Mouse (Mus musculus): ENCODE results near the gene Pkn2. TPM values are rescaled to one million over a fixed set of nuclear protein-coding genes. Genes with fewer than 3 reads are reported as not detected.
A peak's percentile ranks its signal among the peaks of the same experiment; 100 is the strongest.

The Pkn2 gene
- total and polyA plus RNA-seq, 2 experiments from 2014 or later = 18.4 to 34.5 TPM

GRCm38 (mm10) chr3:142745076-142745475, 136.7 kb downstream of the Pkn2 start:
- Histone ChIP-seq H3K4me1 (ENCODE audit: insufficient read depth) (no peaks in the 10 kb centered on the region), H3K9ac (no peak overlapping the region), H3K9me3 (ENCODE audit: low read length) (no peaks in the 10 kb centered on the region), H3K27me3 (ENCODE audit: insufficient read depth, low read length) (no peaks in the 10 kb centered on the region), H3K36me3 (ENCODE audit: insufficient read depth) (no peaks in the 10 kb centered on the region), H3K27ac (ENCODE audit: low read depth, low read length) (no peak overlapping the region), H3K4me3 (ENCODE audit: low read depth, low read length) (no peak overlapping the region), H3K4me2 (ENCODE audit: low read depth) (no peak overlapping the region)
- DNase-seq (no peak), ATAC-seq (no peak)
- 94% methylated on average over 2 of the region's 2 CpGs for WGBS
- no peak for TF ChIP-seq CTCF (IDR thresholded peaks at IDR 0.05; ENCODE audit: low read depth)

- peak; percentile 70 for DNase-seq
- H3K4me2 ChIP-seq (ENCODE audit: low read depth) = no peak overlapping the region
- no peaks in the 10 kb centered on the region for H3K9me3 ChIP-seq (ENCODE audit: low read length)
- no peak overlapping the region for H3K9ac ChIP-seq
- TF ChIP-seq CTCF (IDR thresholded peaks at IDR 0.05; ENCODE audit: low read depth) = peak; percentile 78
- ATAC-seq = peak; percentile 43; the same call in 1 of the 2 replicates
- no peak overlapping the region for H3K4me3 ChIP-seq (ENCODE audit: low read depth, low read length)
- no peak overlapping the region for H3K27ac ChIP-seq (ENCODE audit: low read depth, low read length)
- no peaks in the 10 kb centered on the region for H3K4me1 ChIP-seq (ENCODE audit: insufficient read depth)
- WGBS = 60% methylated on average over 21 of the region's 21 CpGs
- no peaks in the 10 kb centered on the region for H3K36me3 ChIP-seq (ENCODE audit: insufficient read depth)
- H3K27me3 ChIP-seq (ENCODE audit: insufficient read depth, low read length) = no peaks in the 10 kb centered on the region
Observed at GRCm38 (mm10) chr3:142743973-142744898, 137.6 kb downstream of the Pkn2 start.

Other genes starting within 250 kb of the Pkn2 start
- gene Kyat3, start 181.0 kb downstream of the Pkn2 start, total RNA-seq (2014; rRNA removed) = 2.9 and 5.6 TPM in 2 replicates
- gene Kyat3, start 181.0 kb downstream of the Pkn2 start, polyA plus RNA-seq (2015; fragmentation: Nextera tagmentation; extraction: Ambion mirVana) = 4.0 and 5.0 TPM in 2 replicates
- 47.1 and 55.0 TPM in 2 replicates for gene Gtf2b, start 117.0 kb downstream of the Pkn2 start, total RNA-seq (2014; rRNA removed)
- gene Gtf2b, start 117.0 kb downstream of the Pkn2 start, polyA plus RNA-seq (2015; fragmentation: Nextera tagmentation; extraction: Ambion mirVana) = 59.8 and 72.1 TPM in 2 replicates

All from forebrain, postnatal 0 days (tissue).